Mouse (Mus musculus) embryonic stem cell, embryonic (primary cell): ENCODE measurements around the gene Ecd.
"Not testable (repeated sequence)": the region's sequence is repeated elsewhere in the genome, so short reads cannot be mapped to it uniquely, and the experiment has no call there.

Experiments
- CTCF ChIA-PET, 4 experiments: fragments of 300-600 bp in 2 of 4; fragments of 350-600 bp in 2 of 4; sonication (Branson Sonifier 250); formaldehyde crosslinking; loops; one replicate each; lab custom pipeline; 2022; ENCODE audit warnings: inconsistent platforms in 2 of 4; lab: Charles Lee
- POLR2A ChIA-PET, 4 experiments: fragments of 300-600 bp in 2 of 4; fragments of 350-600 bp in 2 of 4; sonication (Branson Sonifier 250); formaldehyde crosslinking; loops; one replicate each; lab custom pipeline; 2022; ENCODE audit warnings: antibody characterized with exemption in 4 of 4, inconsistent platforms in 1 of 4; lab: Charles Lee

Ecd gene

GRCm38 (mm10) chr14:20363230-20363629, 15.3 kb upstream of the Ecd start:
- POLR2A ChIA-PET: interaction anchor here in 2 of 4 experiments (0.6 to 1.1 kb wide), 3 partner anchors 25 to 1039 kb away, joined by 3 to 4 read pairs (median 3); partner anchors contain the start of gene Dnajc9 (in 1 of the 2)
- CTCF ChIA-PET: no interaction called here

GRCm38 (mm10) chr14:20347441-20347990, 405 bp downstream of the Ecd start:
- ChIA-PET POLR2A (interaction anchor here in 3 of 4 experiments (0.7 to 4.7 kb wide), 44 partner anchors 7 to 597 kb away, joined by 3 to 40 read pairs (median 4); partner anchors contain the start of genes Dnajc9 (in 2 of the 3), Mrps16 (in 2 of the 3), Anxa7 (in 1 of the 3) and Nid2 (in 1 of the 3)), CTCF (interaction anchor here in 2 of 4 experiments (1.0 to 2.1 kb wide), 4 partner anchors 8 to 40 kb away, joined by 3 to 11 read pairs (median 8); no protein-coding TSS in a partner anchor)

- ChIA-PET POLR2A (interaction anchor here in 2 of 4 experiments (1.0 to 2.5 kb wide), 8 partner anchors 9 to 328 kb away, joined by 3 to 6 read pairs (median 3); partner anchors contain the start of genes Ppp3cb (in 1 of the 2) and Sec24c (in 1 of the 2)), CTCF (no interaction called here)
These were observed 2.0 kb downstream of the Ecd start for GRCm38 (mm10) chr14:20345885-20346284.

GRCm38 (mm10) chr14:20340866-20341265, 7.1 kb downstream of the Ecd start:
- CTCF ChIA-PET: interaction anchor here in 3 of 4 experiments (0.5 to 2.3 kb wide), 30 partner anchors 8 to 567 kb away, joined by 3 to 12 read pairs (median 4); partner anchors contain the start of genes Anxa7 (in 1 of the 3), Ecd (in 1 of the 3), Fam149b (in 1 of the 3) and Nudt13 (in 1 of the 3)
- POLR2A ChIA-PET: interaction anchor here in 3 of 4 experiments (0.6 to 4.9 kb wide), 25 partner anchors 7 to 588 kb away, joined by 3 to 46 read pairs (median 5); partner anchors contain the start of genes Ecd (in 2 of the 3), Fam149b (in 2 of the 3), Anxa7 (in 1 of the 3) and Cfap70 (in 1 of the 3)

GRCm38 (mm10) chr14:20340149-20340548, 7.8 kb downstream of the Ecd start:
- ChIA-PET POLR2A (interaction anchor here in 3 of 4 experiments (0.6 to 4.9 kb wide), 30 partner anchors 8 to 589 kb away, joined by 3 to 46 read pairs (median 4); partner anchors contain the start of genes Ecd (in 2 of the 3), Fam149b (in 2 of the 3), Anxa7 (in 1 of the 3) and Cfap70 (in 1 of the 3)), CTCF (interaction anchor here (0.5 to 2.3 kb wide), 39 partner anchors 8 to 673 kb away, joined by 3 to 12 read pairs (median 4); partner anchors contain the start of genes Anxa7 (in 1 of the 4), Dnajc9 (in 1 of the 4), Ecd (in 1 of the 4) and Fam149b (in 1 of the 4))

GRCm38 (mm10) chr14:20339415-20339814, 8.5 kb downstream of the Ecd start:
- POLR2A ChIA-PET: interaction anchor here in 2 of 4 experiments (0.7 to 4.9 kb wide), 12 partner anchors 9 to 212 kb away, joined by 3 to 46 read pairs (median 6); partner anchors contain the start of genes Ecd (in 2 of the 2), Fam149b (in 2 of the 2) and Anxa7 (in 1 of the 2)
- CTCF ChIA-PET: interaction anchor here in 3 of 4 experiments (0.9 to 2.3 kb wide), 12 partner anchors 9 to 322 kb away, joined by 3 to 12 read pairs (median 6); partner anchors contain the start of genes Ecd (in 1 of the 3), Fam149b (in 1 of the 3) and Nudt13 (in 1 of the 3)

GRCm38 (mm10) chr14:20331316-20331715, 16.6 kb downstream of the Ecd start:
- ChIA-PET CTCF (interaction anchor here in 2 of 4 experiments (0.5 to 1.0 kb wide), 2 partner anchors 9 to 639 kb away, joined by 3 to 4 read pairs; no protein-coding TSS in a partner anchor), POLR2A (interaction anchor here in 3 of 4 experiments (0.5 to 6.3 kb wide), 4 partner anchors 8 to 17 kb away, joined by 3 to 46 read pairs (median 6); no protein-coding TSS in a partner anchor)

- ChIA-PET CTCF (interaction anchor here (0.5 to 2.7 kb wide), 34 partner anchors 8 to 533 kb away, joined by 3 to 24 read pairs (median 4); partner anchors contain the start of genes Cfap70 (in 1 of the 4), Ecd (in 1 of the 4), Fam149b (in 1 of the 4) and Sec24c (in 1 of the 4)), POLR2A (interaction anchor here in 3 of 4 experiments (0.6 to 6.3 kb wide), 16 partner anchors 10 to 251 kb away, joined by 3 to 46 read pairs (median 4); partner anchors contain the start of genes Ecd (in 1 of the 3) and Mrps16 (in 1 of the 3))
These were observed 19.4 kb downstream of the Ecd start for GRCm38 (mm10) chr14:20328474-20328873.

GRCm38 (mm10) chr14:20324196-20324595, 23.7 kb downstream of the Ecd start:
- ChIA-PET POLR2A (interaction anchor here in 1 of 4 experiments (1.2 to 1.9 kb wide), 2 partner anchors 10 to 23 kb away, joined by 4 read pairs; no protein-coding TSS in a partner anchor), CTCF (interaction anchor here in 1 of 4 experiments (0.6 kb wide), 1 partner anchor 12 kb away, joined by 3 read pairs; no protein-coding TSS in a partner anchor)

GRCm38 (mm10) chr14:20319420-20319819, 28.5 kb downstream of the Ecd start:
- ChIA-PET POLR2A (interaction anchor here in 2 of 4 experiments (0.5 to 1.6 kb wide), 6 partner anchors 9 to 205 kb away, joined by 3 to 9 read pairs (median 3); no protein-coding TSS in a partner anchor), CTCF (interaction anchor here (0.7 to 2.1 kb wide), 9 partner anchors 9 to 286 kb away, joined by 3 to 19 read pairs (median 4); no protein-coding TSS in a partner anchor)

GRCm38 (mm10) chr14:20315137-20315536, 32.8 kb downstream of the Ecd start:
- CTCF ChIA-PET: interaction anchor here in 2 of 4 experiments (1.5 to 2.8 kb wide), 2 partner anchors 13 kb away, joined by 4 to 9 read pairs; no protein-coding TSS in a partner anchor
- POLR2A ChIA-PET: interaction anchor here in 1 of 4 experiments (1.1 to 1.4 kb wide), 2 partner anchors 9 to 23 kb away, joined by 4 read pairs; no protein-coding TSS in a partner anchor

- CTCF ChIA-PET: not testable (repeated sequence)
- POLR2A ChIA-PET: interaction anchor here in 2 of 4 experiments (0.6 to 0.7 kb wide), 4 partner anchors 32 to 447 kb away, joined by 3 to 4 read pairs (median 3); no protein-coding TSS in a partner anchor
These were observed 42.8 kb downstream of the Ecd start for GRCm38 (mm10) chr14:20305085-20305484.

GRCm38 (mm10) chr14:20298131-20298530, 49.8 kb downstream of the Ecd start:
- ChIA-PET CTCF (interaction anchor here in 2 of 4 experiments (1.6 to 2.0 kb wide), 2 partner anchors 184 kb away, joined by 5 to 6 read pairs; no protein-coding TSS in a partner anchor), POLR2A (interaction anchor here in 1 of 4 experiments (1.0 to 1.1 kb wide), 2 partner anchors 10 to 50 kb away, joined by 3 to 4 read pairs; partner anchors contain the start of genes Ecd and Fam149b)

GRCm38 (mm10) chr14:20297616-20298015, 50.3 kb downstream of the Ecd start:
- ChIA-PET POLR2A (interaction anchor here in 1 of 4 experiments (1.0 to 1.2 kb wide), 2 partner anchors 10 to 51 kb away, joined by 3 read pairs; partner anchors contain the start of genes Ecd and Fam149b), CTCF (interaction anchor here in 2 of 4 experiments (0.5 to 2.0 kb wide), 3 partner anchors 184 to 1324 kb away, joined by 4 to 6 read pairs (median 5); no protein-coding TSS in a partner anchor)

- POLR2A ChIA-PET: interaction anchor here in 2 of 4 experiments (0.6 to 1.8 kb wide), 15 partner anchors 9 to 757 kb away, joined by 3 to 11 read pairs (median 3); partner anchors contain the start of genes Adk (in 1 of the 2), Ap3m1 (in 1 of the 2), Ecd (in 1 of the 2) and Fam149b (in 1 of the 2)
- CTCF ChIA-PET: interaction anchor here in 3 of 4 experiments (0.5 to 1.9 kb wide), 5 partner anchors 45 to 573 kb away, joined by 3 to 10 read pairs (median 7); no protein-coding TSS in a partner anchor
These were observed 53.0 kb downstream of the Ecd start for GRCm38 (mm10) chr14:20294947-20295346.

GRCm38 (mm10) chr14:20294117-20294892, 53.6 kb downstream of the Ecd start, which contains the start of gene Nudt13:
Gene Nudt13, plus strand, starts transcription at chr14:20294697.
- ChIA-PET POLR2A (interaction anchor here in 3 of 4 experiments (0.6 to 1.8 kb wide), 21 partner anchors 9 to 758 kb away, joined by 3 to 11 read pairs (median 4); partner anchors contain the start of genes Kcnk5 (in 2 of the 3), Adk (in 1 of the 3), Ap3m1 (in 1 of the 3) and Ecd (in 1 of the 3)), CTCF (interaction anchor here in 3 of 4 experiments (0.5 to 2.1 kb wide), 6 partner anchors 34 to 574 kb away, joined by 3 to 11 read pairs (median 8); no protein-coding TSS in a partner anchor)
